ENCODE assay signal across 11 mouse cellular contexts in the genomic region with DNA sequence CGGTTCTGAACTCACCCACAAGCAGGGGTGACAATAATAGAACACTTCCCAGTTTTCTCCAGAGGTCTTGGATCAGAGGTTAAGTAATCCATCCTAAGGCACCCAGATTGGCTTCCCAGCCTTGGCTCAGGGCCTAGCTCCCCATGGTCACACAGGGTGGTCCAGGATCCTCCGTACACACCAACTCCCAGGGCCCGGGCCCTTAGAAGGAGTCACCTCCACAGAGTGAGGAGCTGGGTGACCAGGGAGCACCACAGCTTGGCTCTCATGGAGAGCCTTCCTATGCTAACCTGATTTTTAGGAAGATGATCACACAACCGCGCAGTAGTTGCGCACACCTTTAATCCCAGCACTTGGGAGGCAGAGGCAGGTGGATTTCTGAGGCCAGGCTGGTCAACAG. TPM values are rescaled to one million over a fixed set of nuclear protein-coding genes. Genes with fewer than 3 reads are reported as not detected.
DNase-seq lines count a peak whose midpoint lies in the region; ATAC-seq and TF ChIP-seq lines count a peak whose summit lies in the region.
"Had no signal": no experiment of that assay in that cellular context is flagged by ENCODE, and none has a peak within 500 bp of the region (broad histone marks: within the 10 kb centered on the region; RNA-seq: fewer than 3 reads in every experiment).

No protein-coding gene starts in this region.

- H3K9ac ChIP-seq in heart, postnatal 0 days (replicated peaks; ENCODE audit: low read depth, low read length): no peak overlapping the region
- H3K9ac ChIP-seq: midbrain, embryonic 13.5 days had no signal

- H3K27me3 ChIP-seq in heart, postnatal 0 days (ENCODE audit: control insufficient read depth, insufficient read depth, low read length): no peaks in the 10 kb centered on the region
- no peaks in the 10 kb centered on the region for H3K27me3 ChIP-seq in megakaryocyte, embryonic 14.5 days (replicated peaks)
- H3K27me3 ChIP-seq: midbrain, embryonic 13.5 days had no signal

- H3K4me2 ChIP-seq in heart, postnatal 0 days (ENCODE audit: low read depth, low read length): peak overlapping the region; percentile 40; the same call in 1 of the 2 replicates
- H3K4me2 ChIP-seq: midbrain, embryonic 13.5 days had no signal

- no peak overlapping the region for H3K27ac ChIP-seq in heart, postnatal 0 days (ENCODE audit: low read depth)
- H3K27ac ChIP-seq: midbrain, embryonic 13.5 days had no signal

- peaks cover 15% of the 10 kb centered on the region for H3K4me1 ChIP-seq in heart, postnatal 0 days (ENCODE audit: control insufficient read depth, insufficient read depth)
- peaks cover 82% of the 10 kb centered on the region for H3K4me1 ChIP-seq in megakaryocyte, embryonic 14.5 days
- H3K4me1 ChIP-seq: midbrain, embryonic 13.5 days had no signal

- no peak for TF ChIP-seq CTCF in heart, postnatal 0 days (IDR thresholded peaks at IDR 0.05; ENCODE audit: low read depth)

- no peak for DNase-seq in heart, postnatal 0 days (ENCODE audit: low spot score)
- DNase-seq in heart, postnatal 4 days: no peak
- DNase-seq in induced T-regulatory cell, adult 2 months (ENCODE audit: low read depth): peak; percentile 43
- DNase-seq in Muller cell, postnatal 12 days (ENCODE audit: inconsistent ontology term): no peak
- DNase-seq in adrenal gland, postnatal 4 days (ENCODE audit: low spot score in 2 of 2): no peak
- DNase-seq: adrenal gland, postnatal 14 days; cerebellum, adult 18-20 months; kidney, adult 18-20 months had no signal

- no peaks in the 10 kb centered on the region for H3K9me3 ChIP-seq in heart, postnatal 0 days (replicated peaks; ENCODE audit: control insufficient read depth, low read length)
- H3K9me3 ChIP-seq in megakaryocyte, embryonic 14.5 days: no peaks in the 10 kb centered on the region
- H3K9me3 ChIP-seq: midbrain, embryonic 13.5 days had no signal

- WGBS in heart, postnatal 0 days: 77% methylated on average over 6 of the region's 6 CpGs

- ATAC-seq in heart, postnatal 0 days (ENCODE audit: insufficient read depth, low read depth): no peak
- ATAC-seq in megakaryocyte, adult 5-6 weeks (ENCODE audit: poor library complexity, severe bottlenecking): no peak
- ATAC-seq: midbrain, embryonic 13.5 days had no signal

- no peak for TF ChIP-seq EP300 in heart, postnatal 0 days (IDR thresholded peaks at IDR 0.05; ENCODE audit: low read depth)

- H3K4me3 ChIP-seq in heart, postnatal 0 days (ENCODE audit: low read depth, low read length): no peak overlapping the region
- H3K4me3 ChIP-seq in megakaryocyte, embryonic 14.5 days (replicated peaks): peak overlapping the region; percentile 68
- H3K4me3 ChIP-seq: midbrain, embryonic 13.5 days had no signal

- no peaks in the 10 kb centered on the region for H3K36me3 ChIP-seq in heart, postnatal 0 days (replicated peaks; ENCODE audit: control insufficient read depth, insufficient read depth, low read length)
- peaks cover 18% of the 10 kb centered on the region for H3K36me3 ChIP-seq in megakaryocyte, embryonic 14.5 days (replicated peaks; ENCODE audit: low read length)
- H3K36me3 ChIP-seq: midbrain, embryonic 13.5 days had no signal

RNA-seq across cellular contexts. Expression of a gene that starts 48.0 kb away (rescaled TPM):
- total RNA-seq in heart, postnatal 0 days (2014; rRNA removed; ENCODE audit: low replicate concordance): 79.0 and 98.0 TPM in 2 replicates
- polyA plus RNA-seq in heart, postnatal 0 days (2015; fragmentation: Nextera tagmentation; extraction: Ambion mirVana): 29.9 and 30.0 TPM in 2 replicates
- total RNA-seq in heart, postnatal 4 days (2021): 100 to 1,000 TPM; 149 to 157 TPM
- 0.86 and 2.2 TPM in 2 replicates for polyA plus RNA-seq in megakaryocyte, embryonic 14.5 days (2012; ENCODE audit: insufficient read depth, low replicate concordance)
- total RNA-seq in megakaryocyte, adult 5-6 weeks (2015): 77.4 and 84.3 TPM in 2 replicates
- total RNA-seq in megakaryocyte, adult 5-6 weeks (2017): 94.6 and 108 TPM in 2 replicates
- 100 to 1,000 TPM; 278 to 288 TPM for total RNA-seq in adrenal gland, postnatal 4 days (2021)
